Mouse (Mus musculus): ENCODE data around the gene Zp3. TPM values are rescaled to one million over a fixed set of nuclear protein-coding genes. Genes with fewer than 3 reads are reported as not detected.
A peak's percentile ranks its signal among the peaks of the same experiment; 100 is the strongest.

The Zp3 gene
- polyA plus RNA-seq, 1 experiment from 2014 or later: 0.64 TPM

GRCm38 (mm10) chr5:136001222-136001621 lies 21.3 kb downstream of the Zp3 start:
- DNase-seq (ENCODE audit: low spot score): peak; percentile 20

GRCm38 (mm10) chr5:136002325-136002724 lies 22.4 kb downstream of the Zp3 start:
- peak; percentile 25 for DNase-seq (ENCODE audit: low spot score)

GRCm38 (mm10) chr5:136002751-136003151 lies 22.9 kb downstream of the Zp3 start:
- peak; percentile 68 for DNase-seq (ENCODE audit: low spot score)

GRCm38 (mm10) chr5:136004537-136004936 lies 24.6 kb downstream of the Zp3 start:
- DNase-seq (ENCODE audit: low spot score): no peak

- no peak for DNase-seq (ENCODE audit: low spot score)
Observed at GRCm38 (mm10) chr5:136007745-136008144, 27.8 kb downstream of the Zp3 start.

GRCm38 (mm10) chr5:136014877-136015276 lies 35.0 kb downstream of the Zp3 start:
- no peak for DNase-seq (ENCODE audit: low spot score)

GRCm38 (mm10) chr5:136015586-136015985 lies 35.7 kb downstream of the Zp3 start:
- no peak for DNase-seq (ENCODE audit: low spot score)

GRCm38 (mm10) chr5:136016014-136016876 lies 36.3 kb downstream of the Zp3 start:
- DNase-seq (ENCODE audit: low spot score): no peak

GRCm38 (mm10) chr5:136017262-136017661 lies 37.4 kb downstream of the Zp3 start:
- DNase-seq (ENCODE audit: low spot score): no peak

GRCm38 (mm10) chr5:136018726-136019125 lies 38.8 kb downstream of the Zp3 start:
- no peak for DNase-seq (ENCODE audit: low spot score)

- DNase-seq (ENCODE audit: low spot score): peak; percentile 36
Observed at GRCm38 (mm10) chr5:136019907-136020306, 40.0 kb downstream of the Zp3 start.

- DNase-seq (ENCODE audit: low spot score): no peak
Observed at GRCm38 (mm10) chr5:136025712-136026111, 45.8 kb downstream of the Zp3 start.

GRCm38 (mm10) chr5:136026859-136027258 lies 47.0 kb downstream of the Zp3 start:
- no peak for DNase-seq (ENCODE audit: low spot score)

GRCm38 (mm10) chr5:136027612-136028311 lies 47.9 kb downstream of the Zp3 start:
- DNase-seq (ENCODE audit: low spot score): no peak

- no peak for DNase-seq (ENCODE audit: low spot score)
Observed at GRCm38 (mm10) chr5:136034868-136035267, 55.0 kb downstream of the Zp3 start.

- no peak for DNase-seq (ENCODE audit: low spot score)
Observed at GRCm38 (mm10) chr5:136035285-136035684, 55.4 kb downstream of the Zp3 start.

GRCm38 (mm10) chr5:136036667-136037066 lies 56.8 kb downstream of the Zp3 start:
- no peak for DNase-seq (ENCODE audit: low spot score)

Other genes starting within 250 kb of the Zp3 start
- gene Tmem120a, start 235.7 kb upstream of the Zp3 start, polyA plus RNA-seq (2015; fragmentation: Nextera tagmentation; extraction: Ambion mirVana): 37.3 and 40.4 TPM in 2 replicates
- gene Styxl1, start 201.7 kb upstream of the Zp3 start, polyA plus RNA-seq (2015; fragmentation: Nextera tagmentation; extraction: Ambion mirVana): 0.83 and 0.96 TPM in 2 replicates
- 525 and 570 TPM in 2 replicates for gene Mdh2, start 201.6 kb upstream of the Zp3 start, polyA plus RNA-seq (2015; fragmentation: Nextera tagmentation; extraction: Ambion mirVana)
- 0.09 TPM in 1 of 2 replicates, not detected in the other for gene Srrm3, start 173.2 kb upstream of the Zp3 start, polyA plus RNA-seq (2015; fragmentation: Nextera tagmentation; extraction: Ambion mirVana)
- 23.7 and 29.1 TPM in 2 replicates for gene Hspb1, start 92.2 kb upstream of the Zp3 start, polyA plus RNA-seq (2015; fragmentation: Nextera tagmentation; extraction: Ambion mirVana)
- 69.4 and 69.8 TPM in 2 replicates for gene Ywhag, start 45.5 kb upstream of the Zp3 start, polyA plus RNA-seq (2015; fragmentation: Nextera tagmentation; extraction: Ambion mirVana)
- gene Ssc4d, start 5.6 kb upstream of the Zp3 start, polyA plus RNA-seq (2015; fragmentation: Nextera tagmentation; extraction: Ambion mirVana): 1.6 and 2.7 TPM in 2 replicates
- gene Dtx2, start 14.7 kb downstream of the Zp3 start, polyA plus RNA-seq (2015; fragmentation: Nextera tagmentation; extraction: Ambion mirVana): 43.9 and 46.0 TPM in 2 replicates
- gene Upk3b, start 58.4 kb downstream of the Zp3 start, polyA plus RNA-seq (2015; fragmentation: Nextera tagmentation; extraction: Ambion mirVana): 0.32 and 0.48 TPM in 2 replicates
- 2.1 and 8.2 TPM in 2 replicates for gene Upk3bl, start 74.4 kb downstream of the Zp3 start, polyA plus RNA-seq (2015; fragmentation: Nextera tagmentation; extraction: Ambion mirVana)
- gene Rasa4, start 103.8 kb downstream of the Zp3 start, polyA plus RNA-seq (2015; fragmentation: Nextera tagmentation; extraction: Ambion mirVana): 11.2 and 13.3 TPM in 2 replicates
- gene Polr2j, start 136.5 kb downstream of the Zp3 start, polyA plus RNA-seq (2015; fragmentation: Nextera tagmentation; extraction: Ambion mirVana): 312 and 321 TPM in 2 replicates
- 66.5 and 67.6 TPM in 2 replicates for gene Lrwd1, start 156.0 kb downstream of the Zp3 start, polyA plus RNA-seq (2015; fragmentation: Nextera tagmentation; extraction: Ambion mirVana)
- gene Alkbh4, start 156.0 kb downstream of the Zp3 start, polyA plus RNA-seq (2015; fragmentation: Nextera tagmentation; extraction: Ambion mirVana): 38.0 and 38.5 TPM in 2 replicates
- 54.7 and 67.8 TPM in 2 replicates for gene Orai2, start 190.6 kb downstream of the Zp3 start, polyA plus RNA-seq (2015; fragmentation: Nextera tagmentation; extraction: Ambion mirVana)
- gene Prkrip1, start 218.9 kb downstream of the Zp3 start, polyA plus RNA-seq (2015; fragmentation: Nextera tagmentation; extraction: Ambion mirVana): 60.0 and 65.9 TPM in 2 replicates

Data from thymus, postnatal 0 days (tissue).